Mouse (Mus musculus): ENCODE results near the gene Muc3.

DNA sequence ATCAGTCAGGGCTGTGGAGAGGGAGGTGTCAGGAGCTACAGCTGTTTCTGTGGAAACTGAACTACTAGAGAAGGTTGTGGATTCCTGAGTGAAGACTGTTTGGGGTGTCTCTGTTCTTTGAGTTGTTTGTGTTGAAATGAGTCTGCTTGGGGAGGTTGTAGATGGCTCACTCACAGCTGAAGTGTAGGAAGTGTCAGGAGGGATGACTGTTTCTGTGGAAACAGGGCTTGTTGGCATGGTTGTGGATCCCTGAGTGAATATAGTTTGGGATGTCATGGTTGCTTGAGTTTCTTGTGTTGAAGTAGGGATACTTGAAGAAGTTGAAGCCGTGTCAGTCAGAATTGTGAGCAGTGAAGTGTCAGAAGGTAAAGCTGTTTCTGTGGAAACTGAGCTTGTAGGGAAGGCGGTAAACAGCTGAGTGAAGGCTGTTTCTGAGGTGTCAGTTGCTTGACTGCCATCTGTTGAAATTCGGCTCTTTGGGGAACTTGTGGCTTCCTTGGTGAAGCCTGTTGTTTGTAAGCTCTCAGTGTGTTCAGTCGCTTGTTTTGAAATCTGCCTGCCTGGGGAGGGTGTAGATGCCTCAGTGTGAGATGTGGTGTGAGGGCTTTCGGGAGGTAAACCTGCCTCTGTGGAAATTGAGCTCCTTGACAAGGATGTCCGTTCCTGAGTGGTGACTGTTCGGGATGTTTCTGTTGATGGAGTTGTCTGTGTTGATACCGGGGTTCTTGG lies 30.7 kb upstream of the Muc3 start:
- TF ChIP-seq POLR2A (IDR thresholded peaks at IDR 0.05; ENCODE audit: extremely low read depth, insufficient read depth, low read length) (no peak), CTCF (IDR thresholded peaks at IDR 0.05; ENCODE audit: extremely low read depth, insufficient read depth, low read length) (no peak)
